Mouse (Mus musculus): ENCODE data around the gene Ppp1r8.

DNA sequence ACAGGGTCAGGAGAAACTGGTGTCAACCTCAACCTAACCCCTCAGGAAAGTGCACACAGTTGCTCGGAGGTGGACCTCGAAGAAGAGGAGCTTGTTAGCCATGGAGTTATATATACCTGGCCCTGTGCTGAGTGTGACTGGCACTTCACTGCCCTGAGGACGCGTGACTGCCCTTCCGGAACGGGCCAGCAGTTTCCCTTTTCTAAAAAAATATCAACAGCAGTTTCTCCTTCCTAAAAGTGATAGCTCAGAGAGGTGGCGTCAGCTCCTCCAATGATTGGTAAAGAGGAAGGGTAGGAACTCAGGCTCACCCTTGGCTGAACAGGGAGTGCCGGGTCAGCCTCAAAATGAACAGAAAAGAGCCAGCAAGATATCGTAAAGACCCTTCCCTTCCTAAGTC, 48.9 kb downstream of the Ppp1r8 start:
- TF ChIP-seq POLR2A (IDR thresholded peaks at IDR 0.05; ENCODE audit: low read depth, low read length) (no peak), CTCF (IDR thresholded peaks at IDR 0.05; ENCODE audit: borderline replicate concordance, insufficient read depth, low read length) (no peak)
